Mouse (Mus musculus): ENCODE measurements around the gene Spint1. TPM values are rescaled to one million over a fixed set of nuclear protein-coding genes. Genes with fewer than 3 reads are reported as not detected.

The Spint1 gene
- polyA plus RNA-seq, 1 experiment from 2014 or later, result 0.26 TPM

DNA sequence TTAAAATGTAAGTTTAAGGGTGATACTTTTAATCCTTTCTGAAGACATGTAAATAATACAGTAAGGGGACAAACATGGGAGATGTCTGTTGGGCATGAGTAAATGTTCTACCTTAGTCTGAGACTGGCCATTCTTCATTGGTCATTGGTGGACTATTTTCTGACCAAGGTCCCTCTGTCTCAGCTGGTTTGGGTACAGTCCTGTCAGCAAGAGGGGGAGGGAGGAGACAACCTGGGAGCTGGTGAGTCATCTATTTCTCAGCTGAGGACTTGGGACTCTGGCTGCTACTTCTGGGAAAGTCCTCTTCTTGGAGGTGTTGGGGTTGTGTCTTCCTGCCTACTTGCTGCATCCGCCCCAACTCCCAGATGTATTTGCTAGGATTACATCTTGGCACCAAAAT lies 37.0 kb downstream of the Spint1 start:
- DNase-seq (no peak), ATAC-seq (ENCODE audit: low FRiP score, low TSS enrichment) (no peak)
- H3K27ac ChIP-seq (replicated peaks; ENCODE audit: low read depth, low read length), result no peak overlapping the region
- no peaks in the 10 kb centered on the region for H3K9me3 ChIP-seq (ENCODE audit: control insufficient read depth, low read length)
- no peaks in the 10 kb centered on the region for H3K36me3 ChIP-seq (ENCODE audit: control insufficient read depth, insufficient read depth, low read length)
- H3K27me3 ChIP-seq (ENCODE audit: control insufficient read depth, insufficient read depth, low read length), result no peaks in the 10 kb centered on the region
- H3K4me1 ChIP-seq (ENCODE audit: control insufficient read depth, insufficient read depth, low read length), result peaks cover 12% of the 10 kb centered on the region; the same call in 1 of the 2 replicates
- H3K9ac ChIP-seq (replicated peaks; ENCODE audit: low read length), result no peak overlapping the region
- 87% methylated on average over 1 of the region's 1 CpGs for WGBS
- H3K4me2 ChIP-seq (ENCODE audit: low read length), result no peak overlapping the region
- H3K4me3 ChIP-seq (replicated peaks; ENCODE audit: low read depth, low read length), result no peak overlapping the region

DNA sequence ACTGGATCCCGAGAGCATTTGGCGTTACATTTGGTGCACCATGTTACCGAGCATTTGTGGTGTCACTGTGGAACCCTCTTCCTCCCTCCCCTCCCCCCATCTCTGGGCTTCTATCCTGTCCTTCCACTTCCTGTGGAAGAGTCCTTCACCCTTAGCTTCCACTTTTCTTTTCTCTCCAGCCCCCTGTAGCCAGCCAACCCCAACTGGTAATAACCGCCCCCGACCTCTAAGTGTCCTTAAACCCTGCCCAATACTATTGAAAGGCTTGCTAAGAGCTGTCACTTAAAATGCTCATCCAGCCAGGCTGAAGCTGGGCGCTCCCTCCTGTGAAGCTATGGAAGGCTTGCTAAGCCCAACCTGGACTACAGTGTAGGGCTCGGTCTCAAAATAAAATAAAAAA lies 39.8 kb downstream of the Spint1 start:
- Histone ChIP-seq H3K9me3 (ENCODE audit: control insufficient read depth, low read length) (no peaks in the 10 kb centered on the region), H3K27ac (replicated peaks; ENCODE audit: low read depth, low read length) (no peak overlapping the region), H3K9ac (replicated peaks; ENCODE audit: low read length) (no peak overlapping the region), H3K4me1 (ENCODE audit: control insufficient read depth, insufficient read depth, low read length) (no peaks in the 10 kb centered on the region), H3K27me3 (ENCODE audit: control insufficient read depth, insufficient read depth, low read length) (no peaks in the 10 kb centered on the region), H3K36me3 (ENCODE audit: control insufficient read depth, insufficient read depth, low read length) (no peaks in the 10 kb centered on the region), H3K4me3 (replicated peaks; ENCODE audit: low read depth, low read length) (no peak overlapping the region), H3K4me2 (ENCODE audit: low read length) (no peak overlapping the region)
- DNase-seq (no peak), ATAC-seq (ENCODE audit: low FRiP score, low TSS enrichment) (no peak)
- WGBS, result 83% methylated on average over 7 of the region's 7 CpGs

DNA sequence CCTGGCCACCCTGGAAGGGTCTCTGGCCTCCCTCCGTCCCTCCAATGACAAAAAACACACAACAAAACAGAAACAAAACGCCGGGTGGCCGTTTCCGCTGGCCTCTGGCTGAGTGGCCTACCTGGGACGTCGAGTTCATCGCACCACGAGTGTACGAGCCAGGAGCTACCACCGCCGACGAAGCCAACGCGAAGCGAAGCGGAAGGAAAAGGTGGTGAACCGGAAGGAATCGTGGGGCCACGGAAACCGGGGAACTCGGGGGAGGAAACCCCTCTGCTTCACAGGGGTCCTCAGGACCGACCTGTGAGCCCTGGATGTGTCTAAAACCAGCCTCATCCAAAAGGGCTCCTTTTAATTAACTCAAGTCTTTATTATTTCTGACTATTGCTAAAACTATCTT lies 40.6 kb downstream of the Spint1 start:
- Histone ChIP-seq H3K36me3 (ENCODE audit: control insufficient read depth, insufficient read depth, low read length) (no peaks in the 10 kb centered on the region), H3K4me1 (ENCODE audit: control insufficient read depth, insufficient read depth, low read length) (no peaks in the 10 kb centered on the region), H3K4me2 (ENCODE audit: low read length) (no peak overlapping the region), H3K4me3 (replicated peaks; ENCODE audit: low read depth, low read length) (no peak overlapping the region), H3K27me3 (ENCODE audit: control insufficient read depth, insufficient read depth, low read length) (no peaks in the 10 kb centered on the region), H3K27ac (replicated peaks; ENCODE audit: low read depth, low read length) (no peak overlapping the region), H3K9ac (replicated peaks; ENCODE audit: low read length) (no peak overlapping the region), H3K9me3 (ENCODE audit: control insufficient read depth, low read length) (no peaks in the 10 kb centered on the region)
- DNase-seq (no peak), ATAC-seq (ENCODE audit: low FRiP score, low TSS enrichment) (no peak)
- WGBS, result 88% methylated on average over 23 of the region's 23 CpGs

DNA sequence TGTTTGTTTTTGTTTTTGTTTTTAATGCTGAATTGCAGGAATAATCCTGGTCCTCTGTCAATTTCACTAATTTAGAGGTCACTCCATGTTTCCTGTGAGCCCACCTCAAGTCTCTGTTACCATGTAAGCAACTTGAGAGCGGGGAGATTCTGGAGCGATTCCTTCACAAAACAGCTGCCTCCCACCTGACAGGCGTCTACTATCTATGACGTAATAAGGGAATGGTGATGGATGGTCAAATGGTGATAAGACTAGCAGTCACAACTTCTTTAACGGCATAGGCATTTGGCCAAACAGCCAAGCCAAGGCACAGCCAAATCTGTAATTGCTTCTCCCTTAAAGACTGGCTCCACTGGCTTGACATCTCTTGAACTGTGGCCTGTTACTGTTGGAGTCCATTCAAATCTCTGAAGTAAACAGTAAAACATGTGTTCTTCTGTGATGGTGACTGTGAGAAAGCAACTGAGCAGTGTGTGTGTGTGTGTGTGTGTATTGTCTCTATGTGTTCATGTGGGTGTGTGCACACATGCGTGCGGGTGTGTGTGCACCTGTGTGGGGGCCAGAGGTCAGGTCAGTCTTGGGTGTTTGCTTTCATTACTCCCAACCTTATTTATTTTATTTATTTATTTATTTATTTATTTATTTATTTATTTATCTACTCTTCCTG lies 44.9 kb downstream of the Spint1 start:
- H3K36me3 ChIP-seq (ENCODE audit: control insufficient read depth, insufficient read depth, low read length), result no peaks in the 10 kb centered on the region
- H3K4me1 ChIP-seq (ENCODE audit: control insufficient read depth, insufficient read depth, low read length), result no peaks in the 10 kb centered on the region
- no peak overlapping the region for H3K4me3 ChIP-seq (replicated peaks; ENCODE audit: low read depth, low read length)
- H3K27me3 ChIP-seq (ENCODE audit: control insufficient read depth, insufficient read depth, low read length), result no peaks in the 10 kb centered on the region
- H3K9ac ChIP-seq (replicated peaks; ENCODE audit: low read length), result no peak overlapping the region
- DNase-seq (no peak), ATAC-seq (ENCODE audit: low FRiP score, low TSS enrichment) (no peak)
- no peak overlapping the region for H3K4me2 ChIP-seq (ENCODE audit: low read length)
- H3K9me3 ChIP-seq (ENCODE audit: control insufficient read depth, low read length), result no peaks in the 10 kb centered on the region
- H3K27ac ChIP-seq (replicated peaks; ENCODE audit: low read depth, low read length), result no peak overlapping the region
- WGBS, result 89% methylated on average over 7 of the region's 7 CpGs

DNA sequence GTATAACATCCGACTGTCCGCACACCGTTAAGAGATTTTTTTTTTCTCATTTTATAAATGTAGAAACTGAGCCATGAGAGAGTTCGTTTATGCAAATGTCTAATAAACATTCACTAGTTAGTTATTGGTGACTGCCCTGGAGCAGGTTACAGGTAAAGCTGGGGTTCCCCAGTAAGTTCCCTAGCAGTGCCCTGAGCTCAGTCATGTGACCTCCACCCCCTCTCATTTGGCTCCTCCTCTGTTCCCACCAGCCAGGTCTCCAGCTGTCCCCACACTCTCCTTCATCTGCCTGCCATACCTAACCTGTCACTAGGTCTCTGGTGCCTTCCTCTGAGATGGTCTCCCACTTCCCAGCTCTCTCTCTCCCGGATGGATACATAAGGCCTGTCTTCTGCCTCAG lies 50.2 kb downstream of the Spint1 start:
- no peak for DNase-seq

DNA sequence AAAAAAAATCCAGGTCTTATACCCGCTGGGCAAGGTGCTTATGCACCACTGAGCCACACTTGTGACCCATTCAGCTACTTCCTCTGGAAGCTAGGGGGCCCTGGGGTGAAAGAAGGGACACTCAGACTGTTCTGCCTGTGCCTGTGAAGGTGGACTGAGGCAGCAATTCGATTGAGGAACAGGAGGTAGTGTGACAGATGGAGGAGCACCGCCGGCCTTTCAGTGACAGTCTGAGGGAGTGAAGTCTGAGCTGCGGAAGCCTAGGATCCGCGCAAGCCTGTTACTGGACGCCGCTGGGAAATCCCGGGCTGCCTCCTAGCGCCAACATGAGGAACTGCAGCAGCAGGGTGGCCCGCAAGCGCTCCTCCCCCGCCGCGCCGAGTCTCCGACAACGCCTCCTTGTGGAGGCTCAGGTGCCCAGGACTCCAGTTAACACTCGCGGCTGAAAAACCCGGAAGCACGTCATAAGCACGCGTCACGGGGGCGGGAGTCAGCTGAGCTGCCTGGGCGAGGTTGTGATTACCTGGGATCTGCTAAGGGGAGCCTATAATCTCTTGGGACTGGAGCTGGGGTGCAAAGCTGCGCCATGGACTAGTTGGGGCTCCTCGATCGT lies 51.2 kb downstream of the Spint1 start, which contains the start of gene Vps18:
TSS of gene Vps18 (plus strand) at position 471 of the 613 bp plus-strand sequence.
- Histone ChIP-seq H3K4me2 (ENCODE audit: low read length) (peak within 1 kb of the TSS; percentile 64), H3K4me1 (ENCODE audit: control insufficient read depth, insufficient read depth, low read length) (peaks cover 9% of the 10 kb centered on the region), H3K9me3 (ENCODE audit: control insufficient read depth, low read length) (no peaks in the 10 kb centered on the region), H3K36me3 (ENCODE audit: control insufficient read depth, insufficient read depth, low read length) (peaks cover 26% of the 10 kb centered on the region), H3K4me3 (replicated peaks; ENCODE audit: low read depth, low read length) (peak within 1 kb of the TSS; percentile 73), H3K27me3 (ENCODE audit: control insufficient read depth, insufficient read depth, low read length) (no peaks in the 10 kb centered on the region), H3K27ac (replicated peaks; ENCODE audit: low read depth, low read length) (peak within 1 kb of the TSS; percentile 68; the same call in 1 of the 2 replicates), H3K9ac (replicated peaks; ENCODE audit: low read length) (peak within 1 kb of the TSS; percentile 82)
- ATAC-seq (ENCODE audit: low FRiP score, low TSS enrichment) (peak; percentile 95), DNase-seq (peak; percentile 99)
- WGBS, result under 1% methylated on average over 31 of the region's 31 CpGs

More for the DNA sequence above, 50.2 kb downstream of the Spint1 start:
- 88% methylated on average over 5 of the region's 5 CpGs for WGBS
- peaks cover 9% of the 10 kb centered on the region for H3K4me1 ChIP-seq (ENCODE audit: control insufficient read depth, insufficient read depth, low read length)
- ATAC-seq (ENCODE audit: low FRiP score, low TSS enrichment), result no peak
- no peak overlapping the region for H3K27ac ChIP-seq (replicated peaks; ENCODE audit: low read depth, low read length)
- peaks cover 15% of the 10 kb centered on the region for H3K36me3 ChIP-seq (ENCODE audit: control insufficient read depth, insufficient read depth, low read length)
- no peak overlapping the region for H3K4me2 ChIP-seq (ENCODE audit: low read length)
- no peak overlapping the region for H3K9ac ChIP-seq (replicated peaks; ENCODE audit: low read length)
- no peak overlapping the region for H3K4me3 ChIP-seq (replicated peaks; ENCODE audit: low read depth, low read length)
- no peaks in the 10 kb centered on the region for H3K9me3 ChIP-seq (ENCODE audit: control insufficient read depth, low read length)
- H3K27me3 ChIP-seq (ENCODE audit: control insufficient read depth, insufficient read depth, low read length), result no peaks in the 10 kb centered on the region

DNA sequence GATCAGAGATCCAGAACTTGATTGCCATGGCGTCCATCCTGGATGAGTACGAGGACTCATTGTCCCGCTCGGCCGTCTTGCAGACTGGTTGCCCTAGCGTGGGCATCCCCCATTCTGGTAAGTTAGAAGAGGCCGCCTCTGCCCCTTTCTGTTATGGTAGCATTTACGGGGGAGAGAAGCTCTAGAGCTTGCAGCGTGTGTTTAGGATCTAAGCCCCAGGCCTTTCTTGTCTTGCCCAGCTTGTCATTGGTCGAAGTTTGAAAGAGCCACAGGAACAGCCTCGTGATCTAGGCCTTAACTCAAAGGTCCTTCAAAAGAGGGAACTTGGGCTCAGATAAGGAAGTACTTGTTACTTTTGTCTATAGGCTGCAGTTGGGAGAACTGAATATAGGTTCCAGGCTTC lies 51.9 kb downstream of the Spint1 start:
- WGBS, result 5% methylated on average over 11 of the region's 11 CpGs
- H3K4me3 ChIP-seq (replicated peaks; ENCODE audit: low read depth, low read length), result peak overlapping the region; percentile 73
- peaks cover 9% of the 10 kb centered on the region for H3K4me1 ChIP-seq (ENCODE audit: control insufficient read depth, insufficient read depth, low read length)
- ATAC-seq (ENCODE audit: low FRiP score, low TSS enrichment), result peak; percentile 19; the same call in 1 of the 2 replicates
- no peaks in the 10 kb centered on the region for H3K9me3 ChIP-seq (ENCODE audit: control insufficient read depth, low read length)
- H3K9ac ChIP-seq (replicated peaks; ENCODE audit: low read length), result peak overlapping the region; percentile 82
- peak overlapping the region; percentile 64 for H3K4me2 ChIP-seq (ENCODE audit: low read length)
- H3K27ac ChIP-seq (replicated peaks; ENCODE audit: low read depth, low read length), result 0 out of 2 replicates have a peak overlapping the region, but pooled peaks have one; percentile 68
- H3K27me3 ChIP-seq (ENCODE audit: control insufficient read depth, insufficient read depth, low read length), result no peaks in the 10 kb centered on the region
- H3K36me3 ChIP-seq (ENCODE audit: control insufficient read depth, insufficient read depth, low read length), result peaks cover 32% of the 10 kb centered on the region
- DNase-seq, result peak; percentile 27

DNA sequence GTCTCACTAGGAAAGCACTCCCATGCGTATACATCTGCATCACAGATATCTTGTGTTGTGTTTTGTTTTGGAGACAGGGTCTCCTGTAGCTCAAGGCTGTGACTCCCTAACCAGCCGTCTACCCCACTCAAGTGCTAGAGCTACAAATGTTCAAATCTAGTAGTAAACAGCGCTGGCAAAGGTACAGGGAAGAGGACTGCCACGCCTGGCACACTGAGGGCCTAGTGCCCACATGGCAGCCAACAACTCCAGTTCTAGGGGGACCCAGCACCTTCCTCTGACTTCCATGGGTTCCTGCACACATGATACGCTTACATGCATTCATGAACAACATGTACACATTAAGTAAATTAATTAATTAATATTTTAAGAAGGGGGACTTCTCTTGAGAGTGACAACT lies 55.1 kb downstream of the Spint1 start:
- WGBS, result 95% methylated on average over 5 of the region's 5 CpGs
- no peak overlapping the region for H3K4me3 ChIP-seq (replicated peaks; ENCODE audit: low read depth, low read length)
- no peak overlapping the region for H3K9ac ChIP-seq (replicated peaks; ENCODE audit: low read length)
- DNase-seq (no peak), ATAC-seq (ENCODE audit: low FRiP score, low TSS enrichment) (no peak)
- peaks cover 9% of the 10 kb centered on the region for H3K4me1 ChIP-seq (ENCODE audit: control insufficient read depth, insufficient read depth, low read length)
- H3K36me3 ChIP-seq (ENCODE audit: control insufficient read depth, insufficient read depth, low read length), result peaks cover 55% of the 10 kb centered on the region
- H3K27me3 ChIP-seq (ENCODE audit: control insufficient read depth, insufficient read depth, low read length), result no peaks in the 10 kb centered on the region
- no peak overlapping the region for H3K27ac ChIP-seq (replicated peaks; ENCODE audit: low read depth, low read length)
- no peaks in the 10 kb centered on the region for H3K9me3 ChIP-seq (ENCODE audit: control insufficient read depth, low read length)
- H3K4me2 ChIP-seq (ENCODE audit: low read length), result no peak overlapping the region

DNA sequence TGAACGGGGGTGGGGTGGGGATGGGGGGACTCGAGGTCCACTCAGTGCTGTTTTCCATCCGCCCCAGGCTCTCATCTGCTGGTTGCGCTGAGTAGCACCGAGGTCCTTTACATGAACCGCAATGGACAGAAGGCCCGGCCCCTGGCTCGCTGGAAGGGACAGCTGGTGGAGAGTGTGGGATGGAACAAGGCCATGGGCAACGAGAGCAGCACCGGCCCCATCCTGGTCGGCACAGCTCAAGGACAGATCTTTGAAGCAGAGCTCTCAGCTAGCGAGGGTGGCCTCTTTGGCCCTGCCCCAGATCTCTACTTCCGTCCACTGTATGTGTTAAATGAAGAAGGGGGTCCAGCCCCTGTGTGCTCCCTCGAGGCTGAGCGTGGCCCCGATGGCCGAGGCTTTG lies 55.7 kb downstream of the Spint1 start:
- WGBS, result 96% methylated on average over 17 of the region's 17 CpGs
- Histone ChIP-seq H3K27me3 (ENCODE audit: control insufficient read depth, insufficient read depth, low read length) (no peaks in the 10 kb centered on the region), H3K9me3 (ENCODE audit: control insufficient read depth, low read length) (no peaks in the 10 kb centered on the region), H3K4me1 (ENCODE audit: control insufficient read depth, insufficient read depth, low read length) (peaks cover 9% of the 10 kb centered on the region), H3K9ac (replicated peaks; ENCODE audit: low read length) (no peak overlapping the region), H3K36me3 (ENCODE audit: control insufficient read depth, insufficient read depth, low read length) (peaks cover 60% of the 10 kb centered on the region), H3K27ac (replicated peaks; ENCODE audit: low read depth, low read length) (no peak overlapping the region), H3K4me2 (ENCODE audit: low read length) (no peak overlapping the region), H3K4me3 (replicated peaks; ENCODE audit: low read depth, low read length) (no peak overlapping the region)
- DNase-seq, result no peak
- no peak for ATAC-seq (ENCODE audit: low FRiP score, low TSS enrichment)
